Mouse (Mus musculus): ENCODE measurements at regions not wholly inside any gene's neighbourhood (a gene's known extent, or its start where the extent isn't known, plus 50 kb on each side); places are given as distances from the start of the nearest gene placed in this dataset.

- TF ChIP-seq CTCF (conservative IDR thresholded peaks at IDR 0.05; ENCODE audit: insufficient read depth, insufficient read length, low read depth, low read length), result no peak
- no peak for TF ChIP-seq POLR2A (IDR thresholded peaks at IDR 0.05; ENCODE audit: low read depth, low read length)
These were observed 136.2 kb upstream of the Vps41 start for GRCm38 (mm10) chr13:18580718-18581550.

Data from kidney, adult 2 months (tissue).